Mouse (Mus musculus) lung, postnatal 0 days (tissue): ENCODE results near the gene Rsf1. TPM values are rescaled to one million over a fixed set of nuclear protein-coding genes. Genes with fewer than 3 reads are reported as not detected.

Experiments used
- ATAC-seq: fragments of 200-750 bp; cut with Nextera tagmentation; 2 replicates; pipeline ENCODE4 v1.8.0; 2017; ENCODE audit warnings: moderate library complexity
- DNase-seq: peaks from one replicate; pipeline ENCODE4 v3.0.0-alpha.2; 2016; ENCODE audit warnings: low spot score
- H3K27ac ChIP-seq: fragments of 300-500 bp; sonication (generic); 2 replicates; pipeline ENCODE4 v1.5.1; 2014; ENCODE audit warnings: antibody characterized with exemption, mild to moderate bottlenecking, low read length, mixed read lengths
- H3K27me3 ChIP-seq: fragments of 300-500 bp; sonication (generic); replicated peaks from 2 replicates; pipeline ENCODE4 v1.6.1; 2014; ENCODE audit warnings: low read length, mixed read lengths; ENCODE audit not compliant: insufficient read depth
- H3K36me3 ChIP-seq: fragments of 300-500 bp; sonication (generic); 2 replicates; pipeline ENCODE4 v1.6.1; 2014; ENCODE audit warnings: low read length, mixed read lengths; ENCODE audit not compliant: insufficient read depth
- H3K4me1 ChIP-seq: fragments of 300-500 bp; sonication (generic); 2 replicates; pipeline ENCODE4 v1.6.1; 2014; ENCODE audit warnings: antibody characterized with exemption, low read depth, low read length, mixed read lengths; ENCODE audit not compliant: insufficient read depth
- H3K4me2 ChIP-seq: fragments of 300-500 bp; sonication (generic); replicated peaks from 2 replicates; pipeline ENCODE4 v1.6.1; 2014; ENCODE audit warnings: low read depth, mild to moderate bottlenecking, low read length, moderate library complexity, mixed read lengths
- H3K4me3 ChIP-seq: fragments of 300-500 bp; sonication (generic); 2 replicates; pipeline ENCODE4 v1.5.1; 2014; ENCODE audit warnings: low read depth, low read length
- H3K9ac ChIP-seq: fragments of 300-500 bp; sonication (generic); replicated peaks from 2 replicates; pipeline ENCODE4 v1.6.1; 2014; ENCODE audit warnings: low read depth, mild to moderate bottlenecking
- H3K9me3 ChIP-seq: fragments of 300-500 bp; sonication (generic); 2 replicates; pipeline ENCODE4 v1.6.1; 2016; ENCODE audit warnings: low read length, mixed read lengths
- CTCF ChIP-seq: IDR thresholded peaks from 2 replicates; pipeline ENCODE4 v1.5.1; 2016; ENCODE audit warnings: antibody characterized with exemption, mild to moderate bottlenecking
- EP300 ChIP-seq: IDR thresholded peaks from 2 replicates; pipeline ENCODE4 v1.6.1; 2016; ENCODE audit warnings: antibody characterized with exemption, mild to moderate bottlenecking, control low read depth
- WGBS: fragments of 180-500 bp; shearing (Covaris S2); extraction: QIAGEN DNeasy Blood & Tissue Kit; methylation state at CpG from one replicate; pipeline ENCODE4 v1.1.7; 2014; 5-methylcytosine and 5-hydroxymethylcytosine counted together
- polyA plus RNA-seq: library from polyadenylated mRNA; unstranded; fragments of >200 nt; fragmentation: Nextera tagmentation; extraction: Ambion mirVana; gene quantifications from 2 replicates; pipeline ENCODE4 v1.2.1, GENCODE M21; 2015

Rsf1 gene
- polyA plus RNA-seq, 1 experiment from 2014 or later: 16.2 TPM

- ATAC-seq (no peak), DNase-seq (no peak)
- WGBS: 77% methylated on average over 1 of the region's 1 CpGs
- TF ChIP-seq EP300 (no peak), CTCF (no peak)
- H3K27ac ChIP-seq: no peak overlapping the region
- 0 out of 2 replicates have a peak, but pooled peaks cover 2% of the 10 kb centered on the region for H3K36me3 ChIP-seq
- H3K9ac ChIP-seq: no peak overlapping the region
- no peaks in the 10 kb centered on the region for H3K27me3 ChIP-seq
- H3K4me1 ChIP-seq: no peaks in the 10 kb centered on the region
- H3K4me2 ChIP-seq: no peak overlapping the region
- no peak overlapping the region for H3K4me3 ChIP-seq
- H3K9me3 ChIP-seq: no peaks in the 10 kb centered on the region
Measured at GRCm38 (mm10) chr7:97622676-97623075, 43.0 kb downstream of the Rsf1 start.

- Histone ChIP-seq H3K9me3 (no peaks in the 10 kb centered on the region), H3K36me3 (no peaks in the 10 kb centered on the region), H3K4me2 (no peak overlapping the region), H3K4me1 (no peaks in the 10 kb centered on the region), H3K4me3 (no peak overlapping the region), H3K27me3 (no peaks in the 10 kb centered on the region), H3K27ac (no peak overlapping the region), H3K9ac (no peak overlapping the region)
- DNase-seq (no peak), ATAC-seq (no peak)
- TF ChIP-seq EP300 (no peak), CTCF (no peak)
Measured at GRCm38 (mm10) chr7:97623402-97623801, 43.7 kb downstream of the Rsf1 start.

- Histone ChIP-seq H3K27me3 (no peaks in the 10 kb centered on the region), H3K4me2 (no peak overlapping the region), H3K4me3 (no peak overlapping the region), H3K4me1 (no peaks in the 10 kb centered on the region), H3K27ac (no peak overlapping the region), H3K36me3 (no peaks in the 10 kb centered on the region), H3K9me3 (no peaks in the 10 kb centered on the region), H3K9ac (no peak overlapping the region)
- WGBS: 54% methylated on average over 2 of the region's 2 CpGs
- ATAC-seq: no peak
- DNase-seq: no peak
- TF ChIP-seq EP300 (no peak), CTCF (no peak)
Measured at GRCm38 (mm10) chr7:97629351-97629750, 49.7 kb downstream of the Rsf1 start.

GRCm38 (mm10) chr7:97631290-97631689 is 51.6 kb downstream of the Rsf1 start:
- no peak for ATAC-seq
- H3K9ac ChIP-seq: no peak overlapping the region
- no peaks in the 10 kb centered on the region for H3K36me3 ChIP-seq
- no peak for DNase-seq
- no peak overlapping the region for H3K27ac ChIP-seq
- TF ChIP-seq EP300 (no peak), CTCF (no peak)
- no peaks in the 10 kb centered on the region for H3K4me1 ChIP-seq
- H3K9me3 ChIP-seq: no peaks in the 10 kb centered on the region
- no peak overlapping the region for H3K4me2 ChIP-seq
- H3K4me3 ChIP-seq: no peak overlapping the region
- WGBS: 85% methylated on average over 2 of the region's 2 CpGs
- H3K27me3 ChIP-seq: no peaks in the 10 kb centered on the region

GRCm38 (mm10) chr7:97632897-97633296 is 53.2 kb downstream of the Rsf1 start:
- DNase-seq: no peak
- Histone ChIP-seq H3K9ac (no peak overlapping the region), H3K4me2 (no peak overlapping the region), H3K27ac (no peak overlapping the region), H3K9me3 (no peaks in the 10 kb centered on the region), H3K4me1 (no peaks in the 10 kb centered on the region), H3K27me3 (no peaks in the 10 kb centered on the region), H3K4me3 (no peak overlapping the region), H3K36me3 (no peaks in the 10 kb centered on the region)
- TF ChIP-seq EP300 (no peak), CTCF (no peak)
- ATAC-seq: no peak
- 92% methylated on average over 1 of the region's 1 CpGs for WGBS

- H3K9ac ChIP-seq: no peak overlapping the region
- no peak overlapping the region for H3K4me2 ChIP-seq
- no peaks in the 10 kb centered on the region for H3K4me1 ChIP-seq
- no peaks in the 10 kb centered on the region for H3K36me3 ChIP-seq
- DNase-seq: peak; percentile 64
- no peak for TF ChIP-seq EP300
- no peak for TF ChIP-seq CTCF
- no peak overlapping the region for H3K27ac ChIP-seq
- H3K4me3 ChIP-seq: no peak overlapping the region
- WGBS: 74% methylated on average over 3 of the region's 3 CpGs
- ATAC-seq: peak; percentile 76
- no peaks in the 10 kb centered on the region for H3K9me3 ChIP-seq
- no peaks in the 10 kb centered on the region for H3K27me3 ChIP-seq
Measured at GRCm38 (mm10) chr7:97645060-97645459, 65.4 kb downstream of the Rsf1 start.

- H3K27me3 ChIP-seq: no peaks in the 10 kb centered on the region
- TF ChIP-seq CTCF (no peak), EP300 (no peak)
- no peaks in the 10 kb centered on the region for H3K9me3 ChIP-seq
- no peaks in the 10 kb centered on the region for H3K36me3 ChIP-seq
- 94% methylated on average over 5 of the region's 5 CpGs for WGBS
- no peak overlapping the region for H3K4me3 ChIP-seq
- DNase-seq: no peak
- no peaks in the 10 kb centered on the region for H3K4me1 ChIP-seq
- ATAC-seq: no peak
- H3K9ac ChIP-seq: no peak overlapping the region
- H3K4me2 ChIP-seq: no peak overlapping the region
- no peak overlapping the region for H3K27ac ChIP-seq
Measured at GRCm38 (mm10) chr7:97647656-97648055, 68.0 kb downstream of the Rsf1 start.
